Mouse (Mus musculus) lung, adult 2 months (tissue): ENCODE results near the gene Rgs9bp.

Experiments
- CTCF ChIP-seq: fragments of 200-500 bp; IDR thresholded peaks from 2 replicates; pipeline ENCODE4 v1.5.1; 2011; ENCODE audit warnings: mild to moderate bottlenecking, low read length, control low read depth; ENCODE audit not compliant: insufficient read depth
- POLR2A ChIP-seq: fragments of 200-500 bp; IDR thresholded peaks from 2 replicates; pipeline ENCODE4 v1.6.1; 2011; ENCODE audit warnings: low read depth, mild to moderate bottlenecking, control low read depth, low read length, borderline replicate concordance; ENCODE audit errors: extremely low read depth

DNA sequence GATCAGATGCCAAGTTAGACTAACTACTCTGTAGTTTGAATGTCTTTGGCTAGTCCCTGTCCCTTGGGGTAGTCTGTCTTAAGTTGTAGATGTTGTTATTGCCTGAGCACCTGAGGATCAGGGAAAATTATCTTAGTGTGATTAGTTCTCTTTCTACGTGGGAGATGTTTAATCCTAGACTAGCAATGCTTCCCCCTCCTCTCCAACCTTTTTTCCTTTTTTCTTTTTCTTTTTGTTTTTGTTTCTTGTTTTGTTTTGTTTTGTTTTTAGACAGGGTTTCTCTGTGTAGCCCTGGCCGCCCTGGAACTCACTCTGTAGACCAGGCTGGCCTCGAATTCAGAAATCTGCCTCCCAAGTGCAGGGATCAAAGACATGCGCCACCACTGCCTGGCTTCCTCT lies 29.2 kb downstream of the Rgs9bp start, which contains the start of gene Nudt19:
- TF ChIP-seq CTCF (no peak), POLR2A (no peak)
